Mouse (Mus musculus): Measurements from ENCODE around the gene Dpf1.

DNA sequence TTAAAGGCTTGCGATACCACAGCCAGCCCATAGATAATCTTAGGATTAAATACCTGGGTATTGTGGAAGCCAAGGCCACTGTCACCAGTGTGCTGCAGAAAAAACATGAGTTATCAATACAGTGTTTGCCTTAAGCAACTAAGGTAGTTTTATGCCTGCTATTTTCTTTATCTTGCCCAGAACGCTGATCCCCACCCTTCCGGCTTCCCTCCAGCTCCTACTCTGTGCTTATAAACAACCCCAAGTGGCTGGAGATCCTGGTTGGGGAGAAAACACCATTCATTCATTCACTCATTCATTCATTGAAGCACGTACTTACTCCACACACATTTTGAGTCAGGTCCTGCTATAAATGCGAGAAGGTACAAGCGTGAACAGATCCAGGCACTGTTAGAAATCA is 19.2 kb upstream of the Dpf1 start:
- TF ChIP-seq TCF12 (IDR thresholded peaks at IDR 0.05; ENCODE audit: low read depth, low read length) (peak; percentile 64), TBP (IDR thresholded peaks at IDR 0.05; ENCODE audit: low read depth, low read length) (no peak), POLR2AphosphoS2 (IDR thresholded peaks at IDR 0.05; ENCODE audit: low read length) (no peak), GATA1 (IDR thresholded peaks at IDR 0.05; ENCODE audit: low read depth, low read length) (peak; percentile 84), CTCF (IDR thresholded peaks at IDR 0.05 in 2 of 3, conservative IDR thresholded peaks at IDR 0.05 in 1 of 3; ENCODE audit: control insufficient read depth in 1 of 3, insufficient read depth in 1 of 3, low read depth in 2 of 3, low read length in 3 of 3, poor library complexity in 1 of 3, severe bottlenecking in 1 of 3) (no peak), POLR2A (IDR thresholded peaks at IDR 0.05; ENCODE audit: control insufficient read depth in 1 of 2, insufficient read depth in 1 of 2, low read depth in 1 of 2, low read length in 2 of 2, poor library complexity in 1 of 2) (no peak), ZC3H11A (IDR thresholded peaks at IDR 0.05; ENCODE audit: low read depth, low read length) (no peak), HCFC1 (IDR thresholded peaks at IDR 0.05; ENCODE audit: low read depth, low read length) (peak; percentile 49; the same call in 1 of the 2 replicates), JUND (IDR thresholded peaks at IDR 0.05; ENCODE audit: low read depth, low read length) (no peak), GABPA (IDR thresholded peaks at IDR 0.05; ENCODE audit: low read depth, low read length) (no peak), USF2 (IDR thresholded peaks at IDR 0.05; ENCODE audit: borderline replicate concordance in 1 of 2, insufficient read depth in 1 of 2, low read depth in 1 of 2, low read length in 2 of 2) (no peak), MAX (IDR thresholded peaks at IDR 0.05; ENCODE audit: low read length) (no peak), TAL1 (IDR thresholded peaks at IDR 0.05; ENCODE audit: low read length) (peak; percentile 42), RCOR1 (IDR thresholded peaks at IDR 0.05; ENCODE audit: low read depth, low read length) (no peak)
